Mouse (Mus musculus): ENCODE measurements around the gene Atxn2.

GRCm38 (mm10) chr5:121841973-121842372 is 130.8 kb downstream of the Atxn2 start:
- TF ChIP-seq CTCF (IDR thresholded peaks at IDR 0.05): no peak
- TF ChIP-seq EP300 (IDR thresholded peaks at IDR 0.05): no peak
